Mouse (Mus musculus) embryonic stem cell, embryonic (primary cell): Measurements from ENCODE around the gene Brdt.

Source experiments
- CTCF ChIA-PET, 4 experiments: fragments of 300-600 bp in 2 of 4; fragments of 350-600 bp in 2 of 4; sonication (Branson Sonifier 250); formaldehyde crosslinking; loops; one replicate each; lab custom pipeline; 2022; ENCODE audit warnings: inconsistent platforms in 2 of 4; lab: Charles Lee
- POLR2A ChIA-PET, 4 experiments: fragments of 300-600 bp in 2 of 4; fragments of 350-600 bp in 2 of 4; sonication (Branson Sonifier 250); formaldehyde crosslinking; loops; one replicate each; lab custom pipeline; 2022; ENCODE audit warnings: antibody characterized with exemption in 4 of 4, inconsistent platforms in 1 of 4; lab: Charles Lee

The Brdt gene

DNA sequence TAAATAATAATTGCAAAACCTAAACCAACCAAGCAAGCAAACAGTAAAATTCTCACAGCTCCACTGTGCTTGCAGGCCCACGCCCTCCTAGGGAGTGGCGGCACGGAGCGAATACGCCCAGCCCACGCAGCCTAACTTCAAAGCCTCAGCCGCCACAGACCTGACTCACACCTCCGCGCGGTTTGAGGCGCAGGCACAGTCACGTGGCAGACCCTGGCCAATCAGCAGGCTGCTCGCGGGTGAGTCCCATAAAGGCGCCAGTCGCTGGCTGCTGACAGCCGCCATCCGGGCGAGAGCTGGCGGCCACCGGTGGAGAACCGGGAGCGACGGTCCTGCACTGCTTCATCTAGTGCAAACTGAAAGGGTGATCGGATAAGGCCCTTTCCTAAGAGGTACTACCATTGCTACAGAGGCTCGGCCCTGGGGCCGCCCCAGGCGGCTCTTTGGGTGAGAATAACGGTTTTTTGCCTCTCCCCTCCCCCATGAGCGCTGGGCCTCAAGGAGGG, at the start of gene Brdt:
TSS of gene Brdt (plus strand) at position 244 of the 506 bp plus-strand sequence.
- ChIA-PET POLR2A (no interaction called here), CTCF (no interaction called here)

DNA sequence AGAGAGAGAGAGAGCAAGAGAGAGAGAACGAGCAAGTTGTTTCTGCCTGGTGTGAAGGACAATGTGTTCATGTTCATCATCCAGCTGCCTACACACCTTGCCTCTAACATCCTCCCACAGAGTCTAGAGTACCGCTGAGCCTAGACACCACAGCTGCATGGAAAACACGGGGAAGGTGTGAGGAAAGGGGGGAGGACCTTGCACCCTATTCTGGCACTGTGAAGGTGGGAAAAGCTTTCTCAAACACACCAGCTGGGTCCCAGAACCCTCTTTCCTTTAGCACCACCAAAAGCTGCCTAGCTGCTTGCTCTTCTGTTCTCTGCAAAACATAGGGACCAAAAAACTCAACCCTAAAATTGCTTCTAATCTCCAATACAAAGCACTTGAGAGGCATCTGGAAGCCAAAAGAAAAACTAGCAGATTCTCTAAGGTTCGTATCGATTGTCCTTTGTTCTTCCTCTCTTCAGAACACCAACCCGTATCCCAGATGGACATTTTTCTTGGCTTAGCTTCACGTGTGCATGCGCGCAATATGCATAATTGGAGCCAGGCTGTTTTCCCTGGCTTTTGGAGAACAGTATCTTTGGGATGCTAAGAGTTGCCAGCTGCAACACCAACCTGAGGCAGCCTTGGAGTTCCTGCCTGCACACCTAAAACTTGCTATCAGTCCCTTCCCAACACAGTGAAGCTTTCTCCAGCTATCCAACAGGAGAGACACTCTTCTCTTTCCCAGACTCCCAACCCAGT, 48.2 kb upstream of the Brdt start:
- ChIA-PET POLR2A (interaction anchor here in 2 of 4 experiments (1.0 to 1.8 kb wide), 5 partner anchors 11 to 587 kb away, joined by 3 to 4 read pairs (median 3); no protein-coding TSS in a partner anchor), CTCF (no interaction called here)

DNA sequence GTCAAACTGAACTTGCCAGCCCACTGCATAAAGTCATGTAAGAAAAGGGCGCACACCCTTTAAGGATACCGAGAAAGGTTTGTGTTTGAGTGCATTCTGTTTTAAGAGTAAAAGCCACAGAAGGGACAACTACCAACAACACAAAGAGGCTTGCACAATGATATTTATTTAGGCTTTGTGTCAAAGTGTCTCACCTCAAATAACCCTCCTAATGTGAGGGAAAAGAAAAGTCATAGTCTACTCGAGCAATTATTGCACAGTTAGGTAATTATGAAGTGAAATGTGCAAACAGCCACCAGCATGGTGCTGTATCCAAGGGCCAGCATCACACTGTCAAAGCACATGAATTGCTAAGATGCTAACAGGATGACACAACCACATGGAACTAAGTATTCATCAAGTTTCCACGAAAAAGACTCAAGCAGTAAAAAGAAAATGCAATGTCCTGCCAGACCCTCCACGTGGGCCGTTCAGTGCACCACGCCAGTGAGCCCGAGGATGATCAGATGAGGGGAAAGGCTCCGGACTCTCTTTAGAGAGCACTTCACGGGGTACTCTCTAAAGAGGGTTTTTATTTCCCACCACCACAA, 46.9 kb upstream of the Brdt start:
- ChIA-PET CTCF (no interaction called here), POLR2A (interaction anchor here in 1 of 4 experiments (1.1 kb wide), 1 partner anchor 15 kb away, joined by 5 read pairs; no protein-coding TSS in a partner anchor)

DNA sequence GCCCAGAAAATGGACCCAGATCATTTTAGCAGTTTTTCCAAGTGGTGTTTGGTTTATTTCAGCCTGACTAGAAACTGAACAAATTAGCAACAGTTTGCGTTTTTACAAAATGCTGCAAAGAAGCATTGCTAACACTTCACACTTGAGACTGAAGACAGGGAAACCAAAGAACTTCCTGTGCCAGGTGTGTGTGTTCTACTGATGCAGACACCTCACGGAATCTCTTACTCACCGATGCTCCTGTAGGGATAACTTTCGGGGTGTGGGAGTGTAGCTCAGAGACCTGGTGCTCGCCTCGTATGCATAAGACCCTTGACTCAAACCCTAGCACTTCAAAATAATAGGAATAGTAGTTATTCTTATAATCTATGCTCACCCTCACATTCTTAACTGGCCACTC, 45.4 kb upstream of the Brdt start:
- POLR2A ChIA-PET, result interaction anchor here in 1 of 4 experiments (0.6 kb wide), 1 partner anchor 71 kb away, joined by 3 read pairs; no protein-coding TSS in a partner anchor
- CTCF ChIA-PET, result interaction anchor here in 1 of 4 experiments (0.6 kb wide), 1 partner anchor 113 kb away, joined by 3 read pairs; no protein-coding TSS in a partner anchor

DNA sequence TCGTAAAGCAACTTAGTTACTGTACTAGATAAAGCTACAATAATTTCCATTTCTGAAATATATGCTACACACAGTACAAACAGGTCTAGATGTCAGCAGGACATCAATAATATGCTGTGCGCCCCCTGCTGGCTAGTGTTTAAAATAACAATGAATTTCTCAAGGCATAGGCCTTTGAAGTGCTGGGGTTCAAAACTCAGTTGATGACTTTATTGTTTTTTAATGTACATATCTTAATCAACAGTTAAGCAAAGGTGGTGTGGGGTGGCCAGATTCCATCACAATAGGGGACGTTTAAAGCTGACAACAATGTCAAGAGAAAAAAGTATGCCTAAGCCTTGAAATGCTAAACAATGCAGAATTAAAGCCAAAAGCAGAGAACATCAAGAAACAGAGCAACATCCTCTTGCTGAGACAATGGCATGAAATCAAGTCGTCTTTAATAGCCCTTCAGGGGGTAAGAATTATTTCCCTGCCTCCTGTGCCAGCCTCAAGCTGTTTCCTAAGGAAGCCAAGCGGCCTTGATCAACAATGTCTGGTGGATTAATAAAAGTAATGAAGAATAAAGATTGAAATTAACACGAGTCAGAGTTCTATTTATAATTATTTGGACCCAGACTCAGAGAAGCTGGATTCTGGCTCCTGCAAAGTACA, 43.6 kb upstream of the Brdt start:
- CTCF ChIA-PET, result interaction anchor here in 2 of 4 experiments (0.6 to 1.8 kb wide), 4 partner anchors 12 to 427 kb away, joined by 3 to 7 read pairs (median 4); no protein-coding TSS in a partner anchor
- POLR2A ChIA-PET, result interaction anchor here in 3 of 4 experiments (0.6 to 1.1 kb wide), 7 partner anchors 15 to 324 kb away, joined by 3 to 7 read pairs (median 3); partner anchors contain the start of gene Cdc7 (in 1 of the 3)

DNA sequence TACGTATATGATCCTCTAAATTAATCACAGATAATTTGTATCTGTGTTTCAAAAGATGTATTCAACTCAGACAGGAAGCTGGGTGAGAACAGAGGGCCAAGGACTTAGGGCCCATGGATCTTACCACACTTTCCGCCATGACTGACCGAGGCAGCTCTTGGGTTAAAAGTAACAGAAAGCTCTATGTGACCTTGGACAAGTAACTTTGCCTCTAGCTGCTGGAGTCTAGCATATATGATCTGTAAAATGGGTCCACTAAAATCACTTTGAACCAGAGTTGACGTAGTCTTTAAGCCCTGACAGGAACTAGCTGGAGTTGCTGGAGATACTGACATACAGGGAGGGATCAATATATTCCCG, 43.1 kb upstream of the Brdt start:
- POLR2A ChIA-PET, result interaction anchor here in 3 of 4 experiments (0.6 to 1.1 kb wide), 7 partner anchors 16 to 324 kb away, joined by 3 to 7 read pairs (median 3); partner anchors contain the start of gene Cdc7 (in 1 of the 3)

DNA sequence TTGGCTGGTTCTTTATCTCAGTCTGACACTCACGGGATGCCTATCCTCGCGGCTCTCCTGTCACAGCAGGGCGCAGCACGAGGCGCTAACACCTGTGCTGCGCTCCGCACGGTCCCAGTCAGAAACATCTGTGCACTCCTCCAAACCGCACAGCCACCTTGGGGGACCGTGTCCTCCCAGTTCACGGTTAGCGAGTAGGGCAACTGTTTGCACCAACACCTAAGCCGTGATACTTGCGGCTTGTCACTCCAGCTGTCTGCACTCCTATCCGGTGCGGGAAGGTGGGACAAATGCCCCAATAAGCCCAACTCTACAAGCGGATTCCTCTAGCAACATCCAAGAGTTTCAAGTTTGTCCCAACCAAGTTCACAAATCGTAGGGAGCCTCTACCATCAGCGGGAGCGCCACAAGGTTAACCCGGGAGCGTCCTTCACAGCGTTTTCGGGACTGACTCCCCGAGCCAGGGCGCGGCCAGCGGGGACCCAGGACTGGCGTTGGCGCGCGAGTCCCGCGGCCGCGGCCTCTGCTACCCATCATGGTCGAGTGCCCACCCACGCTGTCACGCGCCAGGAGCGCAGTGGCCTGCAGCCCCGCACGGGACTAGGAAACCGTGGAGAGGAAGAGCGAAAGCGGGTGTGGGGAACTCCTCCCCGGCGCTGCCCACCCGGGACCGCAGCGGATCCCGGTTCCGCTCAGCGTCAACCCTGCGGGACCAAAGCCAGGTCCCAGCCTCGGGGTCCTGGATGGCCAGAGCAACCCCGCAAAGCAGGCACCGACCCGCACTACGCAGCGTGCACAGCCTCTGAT, 42.3 kb upstream of the Brdt start:
- ChIA-PET POLR2A (interaction anchor here in 3 of 4 experiments (0.5 to 1.7 kb wide), 11 partner anchors 10 to 580 kb away, joined by 3 to 6 read pairs (median 3); no protein-coding TSS in a partner anchor), CTCF (interaction anchor here in 3 of 4 experiments (0.6 to 1.9 kb wide), 10 partner anchors 10 to 428 kb away, joined by 3 to 7 read pairs (median 4); no protein-coding TSS in a partner anchor)

More for the DNA sequence above, 43.1 kb upstream of the Brdt start:
- CTCF ChIA-PET, result interaction anchor here in 2 of 4 experiments (0.6 to 1.8 kb wide), 4 partner anchors 11 to 428 kb away, joined by 3 to 7 read pairs (median 4); no protein-coding TSS in a partner anchor

DNA sequence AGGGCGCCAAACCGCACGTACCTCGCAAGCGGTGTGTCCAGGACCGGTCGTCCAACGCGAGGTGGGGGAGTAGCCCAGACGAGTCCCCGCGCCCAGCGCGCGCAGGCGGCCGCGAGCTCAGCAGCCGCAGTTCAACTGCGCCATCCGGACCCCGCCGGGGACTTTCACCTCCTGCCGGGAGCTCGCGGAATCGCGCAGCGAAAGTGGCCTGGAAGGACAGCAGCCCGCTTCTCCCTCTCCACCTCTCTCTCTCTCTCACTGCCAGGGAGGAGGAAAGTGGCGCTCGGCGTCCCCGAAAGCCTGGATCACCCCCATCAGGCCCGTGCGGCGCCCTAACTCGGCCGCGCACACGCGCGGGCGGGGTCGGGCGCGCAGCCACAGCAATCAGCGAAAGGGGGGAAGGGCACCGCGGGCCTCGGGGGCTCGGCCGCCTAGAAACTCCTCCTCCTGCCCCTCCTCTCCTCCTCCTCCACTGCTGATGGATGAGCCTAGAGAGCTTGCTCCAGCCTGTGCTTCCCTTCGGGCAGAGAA, 41.7 kb upstream of the Brdt start, which contains the start of gene Tgfbr3:
TSS of gene Tgfbr3 (minus strand) at position 396 of the 531 bp plus-strand sequence.
- ChIA-PET POLR2A (interaction anchor here (0.5 to 1.8 kb wide), 16 partner anchors 9 to 579 kb away, joined by 3 to 6 read pairs (median 3); no protein-coding TSS in a partner anchor), CTCF (interaction anchor here (0.6 to 1.9 kb wide), 9 partner anchors 17 to 299 kb away, joined by 3 to 5 read pairs (median 3); no protein-coding TSS in a partner anchor)

DNA sequence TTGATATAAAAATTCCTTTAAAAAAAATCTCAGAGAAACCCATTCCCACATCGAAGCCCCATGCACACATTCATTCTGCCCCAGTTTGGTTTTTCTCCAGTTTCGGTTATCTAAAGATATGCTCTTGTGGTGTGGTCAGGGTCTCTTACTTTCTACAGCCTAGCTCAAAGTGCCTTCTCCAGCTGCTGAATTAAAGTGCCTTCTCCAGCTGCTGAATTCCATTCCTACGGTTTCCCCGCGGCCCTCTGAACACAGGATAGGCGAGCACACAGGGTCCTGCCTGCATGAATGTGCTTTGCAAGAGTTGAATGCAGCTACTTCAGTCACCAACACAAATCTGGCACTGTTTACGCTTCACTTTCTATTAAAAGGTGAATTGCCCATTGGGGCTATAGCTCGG, 41.0 kb upstream of the Brdt start:
- CTCF ChIA-PET, result interaction anchor here in 2 of 4 experiments (1.2 to 1.9 kb wide), 3 partner anchors 272 to 299 kb away, joined by 3 to 5 read pairs (median 5); no protein-coding TSS in a partner anchor
- POLR2A ChIA-PET, result interaction anchor here (0.5 to 1.8 kb wide), 13 partner anchors 14 to 1674 kb away, joined by 3 to 6 read pairs (median 3); no protein-coding TSS in a partner anchor

DNA sequence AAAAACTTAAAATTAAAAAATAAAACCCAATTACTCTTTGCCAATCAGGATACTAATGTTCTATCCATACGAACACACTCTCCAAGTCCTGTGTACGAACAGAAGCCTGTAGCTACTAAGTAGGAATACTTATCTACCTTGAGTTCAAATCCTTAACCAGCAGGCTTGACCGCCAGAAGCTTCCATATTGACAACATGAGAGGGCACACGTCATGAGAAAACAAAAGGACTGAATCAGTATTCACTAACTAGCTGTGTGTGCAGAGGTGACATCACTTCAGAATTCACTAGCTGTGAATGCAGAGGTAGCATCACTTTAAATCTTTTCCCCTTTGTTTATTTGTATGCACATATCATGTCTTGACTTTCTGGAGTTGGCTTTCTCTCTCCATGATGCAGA, 36.9 kb upstream of the Brdt start:
- ChIA-PET POLR2A (no interaction called here), CTCF (interaction anchor here in 1 of 4 experiments (0.5 to 0.6 kb wide), 2 partner anchors 44 to 164 kb away, joined by 3 to 6 read pairs; no protein-coding TSS in a partner anchor)

DNA sequence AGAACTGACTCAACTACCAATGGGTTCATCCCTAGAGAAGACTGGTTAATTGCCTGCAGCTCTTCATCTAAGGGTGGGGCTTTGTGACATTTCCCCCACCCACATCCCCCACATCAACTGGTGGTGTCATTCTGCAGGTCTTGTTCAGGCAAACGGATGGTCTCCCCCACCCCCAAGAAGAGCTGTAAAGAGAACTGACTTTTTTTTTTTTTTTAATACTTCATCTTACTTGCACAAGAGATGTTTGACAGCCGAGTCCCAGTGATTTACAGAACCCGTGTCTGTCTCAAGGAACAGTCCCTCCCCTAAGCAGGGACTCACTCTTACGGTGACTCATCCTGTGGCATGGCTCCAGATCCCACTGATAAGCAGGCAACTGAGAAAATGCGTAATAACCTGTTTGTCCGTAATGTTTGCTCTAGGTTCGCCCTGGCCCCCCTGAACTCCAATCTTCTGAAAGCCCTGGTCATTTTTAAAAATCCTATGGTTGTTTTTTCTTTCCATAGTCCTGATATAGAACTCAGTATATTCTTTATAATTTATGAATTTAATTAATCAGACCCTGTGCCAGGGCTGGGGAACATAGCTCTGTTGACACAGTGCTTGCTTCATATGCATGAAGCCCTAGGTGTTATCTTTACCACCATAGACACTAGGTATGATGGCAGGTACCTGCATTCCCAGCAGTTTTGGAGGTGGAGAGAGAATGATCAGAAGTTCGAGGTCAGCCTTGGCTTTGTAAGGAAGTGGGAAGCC, 35.7 kb upstream of the Brdt start:
- ChIA-PET POLR2A (no interaction called here), CTCF (no interaction called here)

DNA sequence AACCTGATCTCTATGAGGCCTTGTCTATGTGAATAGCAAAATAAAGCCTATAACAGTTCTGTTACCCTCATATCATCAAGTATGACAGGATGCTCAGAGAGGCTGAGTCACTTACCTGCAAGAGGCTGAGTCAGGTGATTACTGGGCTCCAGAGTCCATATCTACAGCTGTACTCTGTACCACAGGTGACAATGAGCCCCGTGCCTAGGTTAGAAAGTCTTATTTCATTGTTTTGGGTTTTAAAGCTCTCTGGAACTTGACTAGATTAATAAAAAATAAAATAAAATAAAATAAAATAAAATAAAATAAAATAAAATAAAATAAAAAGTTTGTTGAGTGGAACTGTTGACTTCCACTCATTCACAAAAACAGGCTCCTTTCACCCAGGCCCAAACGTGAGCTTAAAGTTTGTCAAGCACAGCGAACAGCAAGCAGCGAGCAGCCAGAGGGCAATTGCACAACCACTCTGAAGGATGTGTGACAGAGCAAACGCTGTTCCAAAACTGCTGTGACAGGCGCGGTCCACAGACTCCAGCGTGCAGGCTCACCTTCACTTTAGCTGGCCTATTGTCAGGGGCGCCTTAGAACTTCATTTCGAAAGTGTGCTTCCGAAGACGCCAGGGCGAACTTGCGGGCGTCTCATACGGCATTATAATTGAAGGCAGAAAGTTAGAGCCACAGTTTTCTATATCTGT, 35.0 kb upstream of the Brdt start:
- CTCF ChIA-PET, result no interaction called here
- POLR2A ChIA-PET, result no interaction called here

DNA sequence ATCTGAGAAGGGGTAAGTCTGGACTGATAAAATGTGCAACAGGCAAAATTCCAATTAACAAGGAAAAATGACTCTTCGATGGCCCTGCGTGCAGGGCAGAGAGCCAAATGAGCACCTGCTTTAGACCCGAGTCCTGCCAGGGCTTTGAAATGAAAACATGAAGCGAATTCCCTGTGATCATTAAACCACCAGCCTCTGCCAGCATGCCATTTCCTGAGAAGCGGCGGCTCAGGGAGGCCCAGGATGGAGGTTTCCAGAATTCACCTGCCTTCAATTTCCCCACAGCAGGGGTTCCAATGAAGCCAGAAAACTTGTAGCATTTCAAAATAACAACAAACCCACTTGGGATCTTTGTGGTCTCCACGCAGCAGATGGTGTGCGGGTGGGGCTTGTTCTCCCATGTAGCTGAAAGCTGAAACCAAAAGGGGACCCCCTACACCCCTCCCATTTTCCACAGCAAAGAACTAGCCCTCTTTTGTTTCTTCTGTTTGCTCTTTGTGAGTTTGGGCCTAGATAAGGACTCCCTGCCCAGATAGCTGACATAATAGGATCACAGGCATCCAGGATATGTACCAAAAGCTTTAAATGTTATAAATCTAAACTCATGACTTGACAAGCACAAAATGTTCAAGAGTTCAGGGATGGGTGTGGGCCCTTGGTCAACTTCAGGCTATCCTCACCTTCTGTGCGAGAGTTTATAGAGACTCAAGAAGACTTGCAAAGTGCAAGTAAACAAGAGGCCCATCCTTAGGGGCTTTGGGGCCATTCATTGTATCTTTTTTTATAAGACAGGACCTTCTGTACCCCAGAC, 34.2 kb upstream of the Brdt start:
- POLR2A ChIA-PET, result interaction anchor here in 2 of 4 experiments (0.6 to 0.7 kb wide), 3 partner anchors 254 to 1425 kb away, joined by 3 to 5 read pairs (median 4); no protein-coding TSS in a partner anchor
- CTCF ChIA-PET, result no interaction called here

DNA sequence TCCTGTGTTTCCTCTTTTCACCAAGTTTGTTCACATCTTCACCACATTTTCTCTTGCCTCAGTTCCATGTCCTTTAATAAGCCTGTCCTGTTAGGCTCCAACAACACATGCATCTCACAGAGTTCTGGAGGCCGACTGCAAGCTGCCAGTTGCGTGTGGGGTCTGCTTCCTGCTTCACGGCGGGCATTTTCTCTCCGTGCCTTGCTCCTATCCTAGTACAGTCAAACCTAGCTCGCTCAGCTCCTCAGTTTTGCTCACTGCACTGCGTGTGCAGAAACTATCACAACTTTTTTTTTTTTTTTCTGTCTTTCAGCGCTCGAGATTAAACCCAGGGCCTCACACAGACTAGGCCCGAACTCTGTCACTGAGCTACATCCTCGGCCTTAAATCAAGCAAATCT, 32.1 kb upstream of the Brdt start:
- POLR2A ChIA-PET, result interaction anchor here in 2 of 4 experiments (0.6 to 0.7 kb wide), 2 partner anchors 10 to 724 kb away, joined by 3 to 4 read pairs; no protein-coding TSS in a partner anchor
- CTCF ChIA-PET, result interaction anchor here in 2 of 4 experiments (0.6 to 1.0 kb wide), 3 partner anchors 11 to 308 kb away, joined by 3 to 5 read pairs (median 4); no protein-coding TSS in a partner anchor

DNA sequence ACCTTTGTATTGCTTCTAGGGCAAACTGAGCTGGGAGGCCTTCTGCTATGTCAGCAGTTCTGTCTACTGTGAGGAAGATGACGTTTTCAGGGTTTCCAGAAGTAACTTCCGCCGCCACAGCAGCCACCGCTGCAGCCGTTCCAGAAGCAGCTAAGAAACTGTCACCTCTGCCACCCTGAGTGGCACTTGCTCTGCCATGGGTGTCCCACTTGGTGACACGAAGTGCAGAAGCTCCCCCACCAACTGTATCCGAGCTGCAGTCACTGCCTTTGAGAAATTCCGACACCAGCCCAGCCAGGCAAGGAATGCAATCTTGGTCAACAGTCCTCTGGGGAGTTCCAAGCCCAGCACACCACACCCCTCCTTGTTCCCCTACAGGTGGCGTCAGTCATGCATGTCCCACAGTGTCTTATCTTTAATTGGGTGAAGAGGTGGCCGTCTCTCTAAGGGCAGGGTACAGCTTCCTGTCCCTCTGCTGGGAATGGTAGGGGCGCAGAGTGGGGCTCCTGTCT, 27.6 kb upstream of the Brdt start:
- POLR2A ChIA-PET, result interaction anchor here in 2 of 4 experiments (1.0 kb wide), 2 partner anchors 14 kb away, joined by 3 read pairs; partner anchors contain the start of gene Tgfbr3 (in 2 of the 2)
- CTCF ChIA-PET, result no interaction called here
